Mouse (Mus musculus): ENCODE data around the gene Rchy1.
"Not testable (repeated sequence)": the region's sequence is repeated elsewhere in the genome, so short reads cannot be mapped to it uniquely, and the experiment has no call there.

The Rchy1 gene

DNA sequence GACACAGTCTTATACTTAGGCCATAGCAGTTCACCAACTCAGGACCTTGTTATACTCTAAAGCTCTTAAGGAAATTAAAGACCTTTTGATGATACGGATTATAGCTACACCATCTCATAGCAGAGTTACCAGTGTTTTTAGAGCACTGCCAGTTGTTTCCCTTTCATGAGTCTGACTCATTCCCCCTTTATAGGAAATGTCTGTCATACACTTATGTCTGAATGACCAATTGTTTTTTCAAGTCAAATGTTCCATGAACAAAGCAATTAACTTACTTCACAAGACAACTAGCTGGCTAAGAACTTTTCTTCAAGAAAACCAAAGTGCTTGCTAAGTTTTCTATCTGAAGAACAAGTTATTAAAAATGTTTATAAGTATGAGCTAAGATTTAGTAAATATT, 2.9 kb downstream of the Rchy1 start:
- DNase-seq = no peak

GRCm38 (mm10) chr5:91959096-91959495, 3.8 kb downstream of the Rchy1 start:
- DNase-seq = no peak

DNA sequence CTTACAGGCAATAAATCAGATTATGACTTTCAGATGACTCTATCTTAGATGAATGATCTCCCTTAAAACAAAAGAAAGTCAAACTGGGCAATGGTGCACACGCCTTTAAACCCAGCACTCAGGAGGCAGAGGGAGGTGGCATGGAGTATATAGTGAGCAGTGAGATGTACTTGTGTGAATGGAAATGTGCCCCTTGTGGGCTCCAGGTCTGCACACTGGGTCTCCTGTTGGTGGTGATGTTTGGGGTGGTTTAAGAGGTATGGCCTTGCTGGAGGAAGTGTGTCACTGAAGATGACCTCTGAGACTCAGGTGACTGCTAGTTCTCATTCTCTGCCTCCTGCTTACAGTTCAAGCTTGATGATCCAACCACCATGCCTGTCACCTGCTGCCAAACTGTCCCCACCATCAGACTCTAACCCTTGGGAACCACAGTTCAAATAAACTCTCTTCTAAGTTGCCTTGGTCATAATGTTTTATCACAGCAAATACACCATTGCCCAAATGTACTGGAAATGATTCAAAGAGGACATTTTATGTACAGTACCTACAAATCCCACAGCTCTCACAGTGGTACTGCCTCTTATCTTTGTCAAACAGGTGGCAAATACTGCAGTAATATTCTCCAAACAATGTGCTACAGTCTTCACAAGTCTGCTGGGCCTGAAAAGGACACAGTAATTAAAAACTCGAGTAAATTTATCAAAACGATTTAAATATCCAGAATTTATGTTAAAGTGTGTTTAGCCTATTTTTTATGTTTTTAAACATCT, 5.7 kb downstream of the Rchy1 start:
- no peak for DNase-seq

- DNase-seq = no peak
Measured at GRCm38 (mm10) chr5:91951404-91951803, 11.5 kb downstream of the Rchy1 start.

DNA sequence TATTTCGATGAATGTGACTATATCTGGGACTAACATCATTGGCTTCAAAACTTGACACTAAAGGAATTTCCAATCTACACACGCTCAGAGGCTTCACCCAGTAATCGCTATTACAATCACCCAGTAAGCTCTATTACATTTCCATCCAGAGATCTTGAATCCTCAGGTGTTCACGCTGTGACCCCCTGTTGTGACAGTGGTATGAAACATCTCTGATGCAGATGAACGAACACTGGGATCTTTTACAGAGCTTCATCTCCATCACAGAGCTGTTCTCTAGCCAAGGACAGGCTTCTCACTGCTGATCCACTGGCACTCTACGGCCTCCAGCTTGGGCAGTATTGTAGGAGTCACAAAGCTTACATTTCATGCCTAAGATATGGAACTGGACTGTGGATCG, 13.4 kb downstream of the Rchy1 start:
- DNase-seq = no peak

DNA sequence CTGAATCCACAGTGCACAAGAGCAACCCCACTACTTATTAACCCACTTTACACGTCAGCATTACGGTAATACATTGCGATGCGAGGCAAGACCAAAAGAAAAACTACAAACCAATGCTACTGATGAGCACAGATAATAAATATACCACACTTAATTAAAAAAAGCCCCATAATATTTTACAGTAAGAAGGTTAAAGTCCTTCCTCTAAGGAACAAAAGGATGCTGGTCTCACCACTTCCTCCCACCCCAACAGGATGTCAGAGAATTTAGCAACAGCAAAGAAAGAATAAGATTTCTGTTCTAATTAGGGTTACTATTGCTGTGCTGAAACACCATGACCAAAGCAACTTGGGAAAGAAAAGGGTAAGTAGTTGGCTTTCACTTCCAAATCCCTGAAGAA, 15.9 kb downstream of the Rchy1 start:
- DNase-seq = no peak

DNA sequence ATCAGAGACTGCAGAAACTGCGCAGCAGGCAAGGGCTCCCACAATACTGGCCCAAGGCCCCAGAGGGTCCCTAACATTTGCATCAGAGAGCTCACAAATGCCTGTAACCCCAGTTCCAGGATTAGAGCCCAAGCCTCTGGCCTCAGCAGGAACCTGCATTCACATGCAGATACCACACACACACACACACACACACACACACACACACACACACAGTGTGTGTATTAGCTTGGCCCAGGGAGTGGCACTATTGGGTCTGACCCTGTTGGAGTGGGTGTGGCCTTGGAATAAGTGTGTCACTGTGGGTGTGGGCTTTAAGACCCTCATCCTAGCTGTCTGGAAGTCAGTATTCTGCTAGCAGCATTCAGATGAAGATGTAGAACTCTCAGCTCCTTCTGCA, 17.3 kb downstream of the Rchy1 start:
- DNase-seq = not testable (repeated sequence)

GRCm38 (mm10) chr5:91913231-91913630, 49.6 kb downstream of the Rchy1 start:
- DNase-seq = no peak

GRCm38 (mm10) chr5:91911384-91912106, 51.3 kb downstream of the Rchy1 start:
- DNase-seq = no peak

DNA sequence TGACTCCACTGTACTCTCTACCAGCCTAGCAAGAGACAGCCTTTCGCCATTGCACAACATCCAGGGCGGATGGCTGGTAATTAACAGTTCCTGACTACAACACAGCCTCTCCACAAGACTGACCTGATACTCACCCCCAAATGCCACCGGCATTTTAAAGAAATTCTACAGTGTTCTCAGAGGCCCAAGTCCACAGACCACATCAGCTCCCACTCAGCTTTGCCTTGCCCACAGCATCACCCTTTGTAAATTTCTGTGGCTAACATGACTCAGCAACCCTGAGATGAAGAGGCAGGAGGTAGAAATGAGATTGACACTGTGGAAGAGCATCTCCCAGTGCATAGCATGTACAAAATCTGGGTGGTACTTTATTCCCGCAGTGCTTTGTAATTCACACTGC, 52.3 kb downstream of the Rchy1 start:
- no peak for DNase-seq

DNA sequence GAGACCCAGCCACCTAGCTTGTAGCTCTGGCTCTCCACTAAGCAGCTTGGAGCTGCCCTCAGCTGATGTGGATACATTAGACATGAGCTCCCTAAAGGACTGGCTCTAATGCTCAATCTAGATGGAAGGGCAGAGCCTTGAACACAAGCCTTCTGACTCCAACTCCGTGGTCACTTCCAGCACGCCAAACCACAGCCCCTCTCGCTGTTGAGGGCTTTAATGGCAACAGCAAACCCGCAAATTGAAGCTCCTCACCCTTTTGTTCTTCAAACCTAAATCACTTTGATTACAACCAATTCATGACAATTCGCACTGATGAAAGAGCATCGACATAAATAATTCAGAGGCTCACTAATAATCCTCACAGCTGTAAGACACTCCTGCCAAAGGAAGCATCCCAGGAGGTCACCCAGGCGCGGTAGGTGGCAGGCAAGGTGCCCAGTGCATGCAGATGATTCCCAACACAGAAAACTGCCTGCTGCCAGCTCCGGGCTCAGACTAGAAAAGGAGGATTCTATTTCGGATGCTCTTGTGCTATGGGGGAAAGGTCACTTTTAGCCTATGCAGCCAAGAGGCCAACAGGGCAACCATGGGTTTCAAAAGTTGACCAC, 53.8 kb downstream of the Rchy1 start:
- no peak for DNase-seq

Data from kidney, postnatal 10 days (tissue).